Mouse (Mus musculus): ENCODE measurements around the gene Lingo2. TPM values are rescaled to one million over a fixed set of nuclear protein-coding genes. Genes with fewer than 3 reads are reported as not detected.
A peak's percentile ranks its signal among the peaks of the same experiment; 100 is the strongest.

The Lingo2 gene
- total RNA-seq, 2 experiments from 2014 or later = not detected

GRCm38 (mm10) chr4:36540664-36541360, 410.7 kb downstream of the Lingo2 start:
- DNase-seq = no peak

DNA sequence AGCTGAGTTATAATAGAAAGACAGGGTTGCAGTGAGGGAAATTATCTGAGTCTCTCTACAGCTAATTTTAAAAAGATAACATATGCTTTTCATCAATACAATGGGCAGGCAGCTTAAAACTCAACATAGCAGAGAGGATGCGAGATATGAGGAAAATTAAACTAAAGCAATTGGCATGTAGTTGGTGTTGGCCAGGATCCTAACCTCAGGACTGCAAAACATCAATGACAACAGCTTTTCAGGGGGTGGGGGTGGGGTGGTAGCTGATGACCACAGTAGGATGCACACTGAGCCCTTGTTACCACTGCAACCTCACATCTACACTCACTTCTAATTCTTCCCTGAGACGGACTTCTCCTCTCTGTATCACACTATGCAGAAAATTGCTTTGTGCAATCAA, 417.7 kb downstream of the Lingo2 start:
- no peak for DNase-seq

- no peak for DNase-seq
These were observed 461.3 kb downstream of the Lingo2 start for GRCm38 (mm10) chr4:36490255-36490654.

- DNase-seq = no peak
These were observed 516.3 kb downstream of the Lingo2 start for GRCm38 (mm10) chr4:36435211-36435610.

- no peak for DNase-seq
These were observed 525.4 kb downstream of the Lingo2 start for GRCm38 (mm10) chr4:36426192-36426591.

GRCm38 (mm10) chr4:36407350-36407749, 544.2 kb downstream of the Lingo2 start:
- DNase-seq = no peak

- DNase-seq = no peak
These were observed 582.6 kb downstream of the Lingo2 start for GRCm38 (mm10) chr4:36368925-36369324.

DNA sequence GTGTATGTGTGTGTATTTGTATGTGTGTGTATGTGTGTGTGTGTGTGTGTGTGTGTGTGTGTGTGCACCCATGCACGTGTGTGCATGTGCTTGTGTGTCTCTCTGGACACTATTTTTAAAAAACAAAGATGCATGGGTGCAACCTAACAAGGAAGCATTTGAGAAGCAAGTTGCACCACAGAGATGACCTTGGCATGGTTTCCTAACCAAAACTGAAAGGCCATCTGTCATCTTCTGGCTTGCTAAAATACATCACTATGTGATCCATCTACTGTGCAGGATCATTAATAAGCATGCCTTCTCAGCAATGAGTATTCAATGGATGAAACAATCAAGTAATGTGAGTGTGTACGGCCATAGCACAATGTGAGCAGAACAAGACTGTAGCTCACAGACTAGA, 597.1 kb downstream of the Lingo2 start:
- no peak for DNase-seq

DNA sequence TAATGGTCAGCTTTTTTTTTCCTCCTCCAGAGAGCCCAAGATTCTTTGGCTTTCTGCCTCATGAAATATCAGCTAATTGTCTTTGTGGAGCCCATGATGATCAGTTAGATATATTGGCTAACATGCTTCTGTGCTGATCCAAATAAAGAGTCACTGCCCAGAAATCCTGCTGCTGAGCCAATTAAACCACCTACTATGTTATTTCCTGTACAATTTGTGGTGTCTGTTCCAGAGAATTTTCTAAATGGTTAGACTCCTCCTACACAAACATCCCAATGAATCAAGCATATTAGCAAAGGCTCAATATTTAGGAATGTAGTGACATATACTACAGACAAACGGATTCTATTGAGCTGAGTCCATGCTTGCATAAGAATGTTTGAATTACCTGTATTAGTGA, 619.8 kb downstream of the Lingo2 start:
- DNase-seq = no peak

GRCm38 (mm10) chr4:36325603-36326002, 625.9 kb downstream of the Lingo2 start:
- no peak for DNase-seq

DNA sequence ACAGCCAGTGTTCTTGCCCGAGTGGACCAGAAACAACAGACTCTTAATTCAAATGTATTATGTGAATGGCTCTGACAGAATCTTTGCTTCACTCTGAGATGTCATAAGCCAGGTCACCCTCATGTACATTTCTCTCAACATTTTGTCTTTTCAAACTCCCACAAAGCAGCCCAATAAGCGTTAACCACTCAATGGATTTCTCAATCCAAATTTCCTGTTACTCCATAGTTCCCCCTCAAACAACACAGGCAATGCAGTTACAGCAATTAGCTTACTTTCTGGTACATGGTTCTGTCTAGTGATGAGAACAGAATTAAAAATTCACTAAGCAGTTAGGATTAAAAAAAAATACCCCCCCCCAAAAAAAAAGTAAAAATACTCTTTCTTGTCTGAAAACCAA, 638.5 kb downstream of the Lingo2 start:
- DNase-seq = no peak

DNA sequence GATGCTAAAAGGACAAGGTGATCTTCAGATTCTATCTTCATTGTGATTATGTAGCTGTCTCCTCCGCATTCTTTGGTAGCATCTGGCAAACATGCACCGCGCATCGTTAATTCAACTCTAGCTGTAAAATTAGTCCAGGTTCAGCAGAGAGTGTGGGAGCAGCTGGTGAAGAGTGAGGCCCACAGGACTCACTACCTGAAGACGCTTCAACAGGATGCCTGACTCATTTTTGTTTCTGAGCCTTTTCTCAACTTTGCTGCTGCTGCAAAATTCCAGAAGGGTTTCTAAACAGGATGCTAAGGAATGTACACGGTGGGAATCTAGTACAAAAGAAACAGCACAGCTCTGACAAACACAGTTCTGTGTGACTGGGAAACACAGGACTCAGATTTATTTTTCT, 640.1 kb downstream of the Lingo2 start:
- no peak for DNase-seq

DNA sequence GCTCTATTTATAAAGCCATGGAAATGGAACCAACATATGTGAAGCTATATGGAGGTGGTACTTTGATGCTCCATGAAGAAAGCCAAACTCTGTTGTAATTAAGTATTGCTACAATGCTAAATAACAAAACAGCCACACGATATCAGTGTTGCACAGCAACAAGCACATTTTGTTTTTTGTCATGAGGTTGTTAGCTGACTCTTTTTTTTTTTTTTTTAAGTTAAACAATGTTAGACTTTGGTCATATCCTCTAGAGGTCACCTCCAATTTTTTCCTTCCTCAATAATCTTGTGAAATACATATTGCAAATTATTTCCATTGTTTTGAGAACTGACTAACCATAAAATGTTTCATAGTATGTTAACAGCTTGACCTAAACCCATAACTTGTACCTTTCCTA, 646.3 kb downstream of the Lingo2 start:
- no peak for DNase-seq

DNA sequence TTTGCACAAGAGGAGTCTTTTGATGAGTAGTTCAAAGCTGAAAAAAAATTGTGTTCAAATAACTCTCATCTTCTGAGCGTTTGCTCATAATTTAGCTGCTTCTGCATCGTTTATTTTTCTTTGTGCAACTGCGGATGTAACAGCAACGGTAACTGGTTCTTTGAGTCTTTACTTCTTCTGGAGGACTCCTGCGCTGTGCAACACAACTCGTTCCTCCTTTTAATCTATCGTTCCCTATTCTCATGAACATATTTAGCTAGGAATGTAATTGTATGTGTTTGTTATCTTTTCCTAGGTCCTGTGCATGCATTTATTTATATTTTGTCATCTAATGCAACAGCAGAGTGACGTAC, 661.9 kb downstream of the Lingo2 start:
- DNase-seq = no peak

- DNase-seq = peak; percentile 13 to 24
These were observed 662.5 kb downstream of the Lingo2 start for GRCm38 (mm10) chr4:36288813-36289700.

GRCm38 (mm10) chr4:36262436-36263169, 688.9 kb downstream of the Lingo2 start:
- DNase-seq = no peak

DNA sequence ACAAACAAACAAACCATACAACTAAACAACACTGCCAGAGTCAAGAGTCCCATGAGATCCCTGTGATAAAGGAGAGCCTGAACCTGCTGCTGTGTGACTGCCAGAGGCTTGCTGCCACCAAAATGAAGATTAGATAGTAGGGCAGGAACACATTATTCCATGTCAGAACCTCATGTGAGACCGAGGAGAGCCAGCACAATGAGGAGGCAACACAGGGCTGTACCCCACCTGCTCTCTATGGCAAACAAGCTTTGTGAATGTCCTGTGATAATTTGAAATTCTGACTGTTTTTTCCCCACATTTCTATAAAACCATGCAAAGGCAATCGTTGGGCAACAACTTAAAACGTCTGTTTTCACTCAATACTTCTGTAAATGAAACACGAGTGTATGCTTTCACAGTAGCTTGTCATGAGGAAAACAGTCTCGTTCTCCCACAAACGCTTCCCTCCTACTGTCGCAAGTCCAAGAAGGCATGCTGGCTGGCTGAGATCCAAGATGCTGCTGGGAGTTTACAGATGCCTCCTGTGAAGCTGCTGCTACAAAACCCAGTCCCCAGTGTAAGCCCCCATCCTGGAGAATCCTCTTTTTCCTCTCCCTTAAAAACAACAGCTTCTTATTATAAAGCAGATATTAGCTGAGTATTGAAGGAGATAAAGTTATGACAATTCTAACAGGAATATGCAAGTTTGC, 765.2 kb downstream of the Lingo2 start:
- DNase-seq = peak in 1 of 2 experiments; percentile 3

- DNase-seq = no peak
These were observed 767.9 kb downstream of the Lingo2 start for GRCm38 (mm10) chr4:36183643-36184042.

GRCm38 (mm10) chr4:36170099-36170498, 781.4 kb downstream of the Lingo2 start:
- DNase-seq = no peak

DNA sequence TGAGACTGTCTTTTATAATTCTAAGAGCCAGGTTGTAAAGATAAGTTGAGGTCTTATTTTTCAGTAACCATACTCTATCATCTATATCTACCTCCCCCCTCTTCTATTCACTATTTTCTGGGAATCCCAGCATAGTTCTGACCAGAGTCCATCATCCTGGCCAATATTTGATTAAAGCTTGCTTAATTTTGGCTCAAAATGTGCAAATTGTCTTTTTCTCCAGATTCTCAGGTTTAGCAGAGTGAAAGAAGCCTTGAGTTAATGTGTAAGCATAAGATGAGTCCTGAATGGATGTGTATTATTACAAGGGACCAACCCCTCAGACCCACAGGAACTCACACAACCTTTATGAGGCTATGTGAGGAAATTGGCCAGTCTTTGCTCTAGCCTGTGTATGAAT, 820.2 kb downstream of the Lingo2 start:
- no peak for DNase-seq

DNA sequence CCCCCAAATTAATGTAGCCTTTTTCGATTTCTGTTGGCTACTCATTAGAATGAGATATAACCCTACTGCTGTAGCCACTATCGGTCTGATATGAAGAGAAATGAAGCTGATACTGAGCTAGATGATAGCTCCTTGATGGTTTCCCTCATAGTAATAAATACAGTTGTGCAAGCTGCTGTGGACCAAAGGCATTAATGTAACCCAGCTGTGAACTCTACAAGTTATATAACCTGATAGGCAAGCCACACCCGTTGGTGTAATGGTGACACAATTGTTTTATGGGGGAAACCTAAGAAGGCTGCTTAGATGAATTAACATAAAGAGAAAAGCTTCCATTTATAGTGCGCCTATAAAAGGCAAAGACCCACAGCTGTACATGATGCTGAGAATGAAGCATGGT, 856.1 kb downstream of the Lingo2 start:
- no peak for DNase-seq

DNA sequence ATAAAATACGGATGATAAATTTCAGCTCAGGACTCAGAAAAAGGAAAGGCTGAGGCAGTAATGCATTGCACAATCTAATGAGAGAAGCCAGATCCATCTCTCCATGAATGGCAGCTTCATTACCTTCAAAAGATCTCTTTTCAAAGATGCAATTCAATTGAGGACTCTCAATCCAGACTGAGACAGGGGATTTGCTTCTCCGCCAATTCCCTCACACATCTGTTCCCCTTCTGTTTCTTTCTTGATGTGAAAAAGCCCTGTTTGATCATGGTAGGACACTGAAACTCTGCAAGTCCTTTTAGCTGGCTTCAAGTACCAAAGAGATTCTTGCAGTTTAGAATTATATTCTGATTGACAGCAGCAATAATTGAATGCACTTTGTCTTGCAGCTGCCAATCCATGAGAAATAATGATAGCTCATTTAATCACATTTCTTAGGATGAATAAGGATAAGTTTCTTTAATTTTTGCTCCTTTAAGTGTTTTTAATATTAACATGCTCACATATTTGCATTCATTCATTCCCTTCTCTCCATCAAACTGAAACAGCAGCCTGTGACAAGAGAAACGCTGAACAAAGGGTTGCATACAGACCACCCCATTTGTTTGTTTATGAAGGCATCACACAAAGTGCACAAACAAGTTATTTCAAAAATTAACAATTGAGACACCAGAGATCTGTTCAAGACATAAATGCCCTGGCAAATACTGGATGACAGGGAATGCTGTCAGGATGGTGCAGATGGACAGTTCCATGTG, 870.3 kb downstream of the Lingo2 start:
- DNase-seq = no peak
